Mouse (Mus musculus) MEL (cell line): Measurements from ENCODE around the gene Prpf38b. TPM values are rescaled to one million over a fixed set of nuclear protein-coding genes. Genes with fewer than 3 reads are reported as not detected.

Experiments
- DNase-seq: peaks from one replicate; pipeline ENCODE4 v3.0.0; 2011; ENCODE audit warnings: low read depth, low spot score
- H3K27ac ChIP-seq: 2 replicates; pipeline ENCODE4 v1.5.1; 2012; ENCODE audit warnings: low read depth, mild to moderate bottlenecking, control low read depth, low read length, moderate library complexity; ENCODE audit not compliant: control insufficient read depth
- H3K27me3 ChIP-seq, 2 experiments: fragments of 150-350 bp in 1 of 2; sonication (generic) in 1 of 2; 2 replicates each; pipeline ENCODE4 v1.6.1; 2012; ENCODE audit warnings: low read length in 2 of 2, mild to moderate bottlenecking in 2 of 2, improper control_type of control experiment in 1 of 2, moderate library complexity in 1 of 2; ENCODE audit not compliant: insufficient read depth in 2 of 2, control insufficient read depth in 1 of 2
- H3K36me3 ChIP-seq, 2 experiments: 2 replicates each; pipeline ENCODE4 v1.6.1; 2012 to 2014; ENCODE audit warnings: low read length in 2 of 2, improper control_type of control experiment in 1 of 2, inconsistent platforms in 1 of 2, mild to moderate bottlenecking in 1 of 2; ENCODE audit not compliant: insufficient read depth in 2 of 2, control insufficient read depth in 1 of 2
- H3K4me1 ChIP-seq, 2 experiments: fragments of 150-350 bp in 1 of 2; sonication (generic) in 1 of 2; 2 replicates each; pipeline ENCODE4 v1.6.1; 2012; ENCODE audit warnings: low read length in 2 of 2, improper control_type of control experiment in 1 of 2, mild to moderate bottlenecking in 1 of 2; ENCODE audit not compliant: insufficient read depth in 2 of 2, control insufficient read depth in 1 of 2
- H3K4me3 ChIP-seq, 2 experiments: fragments of 150-350 bp in 1 of 2; sonication (generic) in 1 of 2; 2 replicates each; pipeline ENCODE4 v1.5.1; 2012; ENCODE audit warnings: low read depth in 2 of 2, low read length in 2 of 2, mild to moderate bottlenecking in 2 of 2, moderate library complexity in 2 of 2, control low read depth in 1 of 2, improper control_type of control experiment in 1 of 2; ENCODE audit not compliant: control insufficient read depth in 1 of 2, insufficient read depth in 1 of 2
- H3K79me2 ChIP-seq: 2 replicates; pipeline ENCODE4 v1.6.1; 2012; ENCODE audit warnings: mild to moderate bottlenecking, low read length, moderate library complexity; ENCODE audit not compliant: control insufficient read depth, poor library complexity, insufficient read depth
- H3K9ac ChIP-seq: 2 replicates; pipeline ENCODE4 v1.6.1; 2012; ENCODE audit warnings: low read depth, mild to moderate bottlenecking, control low read depth, low read length, moderate library complexity; ENCODE audit not compliant: control insufficient read depth, poor library complexity, severe bottlenecking
- H3K9me3 ChIP-seq: fragments of 150-350 bp; sonication (generic); replicated peaks from 2 replicates; pipeline ENCODE4 v1.6.1; 2012; ENCODE audit warnings: mild to moderate bottlenecking, low read length, improper control_type of control experiment, moderate library complexity; ENCODE audit not compliant: insufficient read depth
- CHD1 ChIP-seq: IDR thresholded peaks from 2 replicates; pipeline ENCODE4 v1.6.1; 2012; ENCODE audit warnings: low read depth, mild to moderate bottlenecking, inconsistent platforms, low read length, improper control_type of control experiment
- CHD2 ChIP-seq: IDR thresholded peaks from 2 replicates; pipeline ENCODE4 v1.6.1; 2011; ENCODE audit warnings: low read length, improper control_type of control experiment
- CTCF ChIP-seq, 3 experiments: IDR thresholded peaks in 2 of 3; conservative IDR thresholded peaks in 1 of 3; 2 replicates each; pipeline ENCODE4 v1.5.1; 2011 to 2012; ENCODE audit warnings: low read length in 3 of 3, low read depth in 2 of 3, mild to moderate bottlenecking in 2 of 3, improper control_type of control experiment in 1 of 3, inconsistent platforms in 1 of 3, mixed read lengths in 1 of 3, moderate library complexity in 1 of 3; ENCODE audit not compliant: control insufficient read depth in 1 of 3, insufficient read depth in 1 of 3, poor library complexity in 1 of 3, severe bottlenecking in 1 of 3
- ELF1 ChIP-seq: IDR thresholded peaks from 2 replicates; pipeline ENCODE4 v1.6.1; 2014; ENCODE audit warnings: low read depth, mild to moderate bottlenecking, inconsistent platforms, low read length, improper control_type of control experiment, moderate library complexity
- ETS1 ChIP-seq: IDR thresholded peaks from 2 replicates; pipeline ENCODE4 v1.6.1; 2012; ENCODE audit warnings: low read depth, mild to moderate bottlenecking, inconsistent platforms, low read length, improper control_type of control experiment, moderate library complexity
- HCFC1 ChIP-seq: IDR thresholded peaks from 2 replicates; pipeline ENCODE4 v1.6.1; 2012; ENCODE audit warnings: low read depth, mild to moderate bottlenecking, inconsistent platforms, low read length, improper control_type of control experiment, moderate library complexity
- JUND ChIP-seq: IDR thresholded peaks from 2 replicates; pipeline ENCODE4 v1.6.1; 2011; ENCODE audit warnings: low read depth, mild to moderate bottlenecking, improper control_type of control experiment, low read length
- MAX ChIP-seq: IDR thresholded peaks from 2 replicates; pipeline ENCODE4 v1.6.1; 2011; ENCODE audit warnings: low read length, improper control_type of control experiment
- MAZ ChIP-seq: IDR thresholded peaks from 2 replicates; pipeline ENCODE4 v1.6.1; 2012; ENCODE audit warnings: low read depth, mild to moderate bottlenecking, inconsistent platforms, low read length, improper control_type of control experiment
- MEF2A ChIP-seq: IDR thresholded peaks from 2 replicates; pipeline ENCODE4 v1.6.1; 2014; ENCODE audit warnings: low read depth, mild to moderate bottlenecking, inconsistent platforms, low read length, improper control_type of control experiment; ENCODE audit not compliant: poor library complexity, insufficient replicate concordance, severe bottlenecking; ENCODE audit errors: extremely low read depth
- MYB ChIP-seq: IDR thresholded peaks from 2 replicates; pipeline ENCODE4 v1.6.1; 2011; ENCODE audit warnings: mild to moderate bottlenecking, low read depth, low read length, improper control_type of control experiment
- MYC ChIP-seq: IDR thresholded peaks from 2 replicates; pipeline ENCODE4 v1.6.1; 2011; ENCODE audit warnings: low read depth, mild to moderate bottlenecking, low read length, improper control_type of control experiment, moderate library complexity
- NELFE ChIP-seq: IDR thresholded peaks from 2 replicates; pipeline ENCODE4 v1.6.1; 2011; ENCODE audit warnings: low read depth, low read length, improper control_type of control experiment
- SIN3A ChIP-seq: IDR thresholded peaks from 2 replicates; pipeline ENCODE4 v1.6.1; 2012; ENCODE audit warnings: low read length, improper control_type of control experiment, inconsistent platforms
- UBTF ChIP-seq: IDR thresholded peaks from 2 replicates; pipeline ENCODE4 v1.6.1; 2012; ENCODE audit warnings: low read depth, mild to moderate bottlenecking, inconsistent platforms, low read length, improper control_type of control experiment, moderate library complexity, borderline replicate concordance; ENCODE audit not compliant: insufficient read depth
- polyA plus RNA-seq, 2 experiments: library from polyadenylated mRNA; stranded (reverse) in 1 of 2; unstranded in 1 of 2; fragments of >175 nt in 1 of 2; fragments of >200 nt in 1 of 2; gene quantifications; 2 replicates each; pipeline versions ENCODE4 v1.2.1 to v1.2.4; 2012; ENCODE audit warnings: low replicate concordance in 2 of 2, low read depth in 1 of 2; ENCODE audit not compliant: insufficient read length in 2 of 2, insufficient read depth in 1 of 2, missing spikeins in 1 of 2
- total RNA-seq: library from RNA; depleted of rRNA; stranded (reverse); fragments of 300-350 nt; gene quantifications from 2 replicates; pipeline ENCODE4 v1.2.3, GENCODE M21; 2012

Gene Prpf38b
- total and polyA plus RNA-seq, 3 experiments = 43.0 to 138 (median 128) TPM

DNA sequence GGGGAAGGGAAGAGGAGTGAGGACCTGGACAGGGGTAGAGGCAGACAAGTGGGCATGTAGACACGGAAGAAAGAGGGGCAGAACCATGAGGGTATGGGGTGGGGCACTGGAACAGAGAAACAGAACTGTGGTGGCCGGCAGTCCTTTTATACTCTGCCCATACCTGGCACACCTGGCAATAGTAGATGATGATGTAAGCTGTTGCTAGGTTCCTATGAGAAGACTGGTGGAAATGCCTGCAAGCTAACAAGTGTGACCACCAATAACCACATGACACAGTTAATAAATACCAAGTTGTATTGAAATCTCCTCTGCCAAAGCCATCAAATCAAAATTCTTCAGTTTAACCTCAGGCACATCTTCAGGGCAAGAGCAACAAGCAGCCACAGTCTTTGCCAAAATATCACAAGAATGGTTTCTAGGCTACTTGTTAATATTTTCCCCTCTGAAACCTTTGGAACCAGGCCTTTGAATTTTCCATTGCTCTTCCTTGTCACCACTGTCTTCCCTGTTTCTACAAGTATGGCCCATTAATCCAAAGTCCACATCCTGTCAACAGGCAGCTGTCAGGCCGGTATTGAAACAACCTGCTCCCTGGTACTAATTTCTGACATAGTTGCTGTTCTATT is 9.0 kb upstream of the Prpf38b start:
- Histone ChIP-seq H3K4me3 (no peak overlapping the region), H3K9ac (no peak overlapping the region), H3K79me2 (no peaks in the 10 kb centered on the region), H3K9me3 (no peaks in the 10 kb centered on the region), H3K27ac (no peak overlapping the region), H3K4me1 (peaks cover 0 to 21% of the 10 kb centered on the region in 2 experiments; a peak in 3 of 4 replicates), H3K36me3 (peaks cover 0 to 9% of the 10 kb centered on the region in 2 experiments; a peak in 2 of 4 replicates), H3K27me3 (no peaks in the 10 kb centered on the region)
- DNase-seq = no peak
- no peak for TF ChIP-seq SIN3A

DNA sequence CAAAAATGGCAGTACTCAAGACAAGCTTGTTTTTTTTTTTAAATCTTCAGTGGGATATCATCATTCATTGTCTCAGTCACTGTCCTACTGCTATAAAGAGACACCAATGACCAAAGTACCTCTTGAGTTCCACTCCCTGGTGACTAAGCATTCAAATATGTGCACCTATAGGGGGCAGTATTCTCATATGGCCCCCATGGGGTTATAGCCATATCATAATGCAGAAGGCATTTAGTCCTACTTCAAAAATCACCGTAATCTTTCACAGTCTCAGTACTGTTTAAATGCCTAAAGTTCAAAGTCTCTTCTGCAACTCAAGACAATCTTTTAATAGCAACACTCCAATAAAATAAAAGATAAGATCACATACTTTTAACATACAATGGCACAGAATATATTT is 7.3 kb upstream of the Prpf38b start:
- no peaks in the 10 kb centered on the region for H3K79me2 ChIP-seq
- peaks cover 0 to 21% of the 10 kb centered on the region in 2 experiments; a peak in 3 of 4 replicates for H3K4me1 ChIP-seq

DNA sequence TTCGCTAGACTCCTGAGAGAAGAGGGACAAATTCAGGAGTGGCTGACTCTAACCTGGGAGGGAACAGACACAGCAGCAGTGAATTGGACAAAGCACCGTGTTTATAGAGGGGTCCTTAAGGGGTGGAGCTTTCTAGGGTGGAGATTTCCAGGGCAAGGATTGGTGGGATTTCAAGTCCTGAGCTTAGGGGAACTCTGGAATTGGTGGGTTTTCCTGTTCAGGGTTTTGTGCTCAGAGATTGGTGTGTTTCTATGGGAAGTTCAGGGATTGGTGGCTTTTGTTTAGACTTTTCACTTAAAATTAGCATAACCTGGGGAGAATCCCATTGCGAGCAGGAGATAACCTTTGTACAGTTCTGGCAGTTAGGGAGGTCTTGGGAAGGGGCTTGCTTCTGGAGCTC is 6.5 kb upstream of the Prpf38b start:
- Histone ChIP-seq H3K9ac (no peak overlapping the region), H3K4me1 (peaks cover 0 to 21% of the 10 kb centered on the region in 2 experiments; a peak in 3 of 4 replicates), H3K27me3 (no peaks in the 10 kb centered on the region)

More for the DNA sequence above, 7.3 kb upstream of the Prpf38b start:
- H3K9me3 ChIP-seq = no peaks in the 10 kb centered on the region
- H3K9ac ChIP-seq = no peak overlapping the region
- TF ChIP-seq CTCF (IDR thresholded peaks at IDR 0.05 in 2 of 3, conservative IDR thresholded peaks at IDR 0.05 in 1 of 3; ENCODE audit: control insufficient read depth in 1 of 3, insufficient read depth in 1 of 3, low read depth in 2 of 3, low read length in 3 of 3, poor library complexity in 1 of 3, severe bottlenecking in 1 of 3) = peak in 1 of 3 experiments; percentile 31; a peak in 2 of 6 replicates
- no peak for TF ChIP-seq ELF1
- no peak overlapping the region for H3K4me3 ChIP-seq
- no peak overlapping the region for H3K27ac ChIP-seq
- H3K36me3 ChIP-seq = peaks cover 0 to 9% of the 10 kb centered on the region in 2 experiments; a peak in 2 of 4 replicates
- DNase-seq = no peak
- H3K27me3 ChIP-seq = no peaks in the 10 kb centered on the region

More for the DNA sequence above, 6.5 kb upstream of the Prpf38b start:
- Histone ChIP-seq H3K4me3 (no peak overlapping the region), H3K9me3 (no peaks in the 10 kb centered on the region), H3K27ac (no peak overlapping the region), H3K79me2 (no peaks in the 10 kb centered on the region), H3K36me3 (peaks cover 0 to 9% of the 10 kb centered on the region in 2 experiments; a peak in 2 of 4 replicates)
- TF ChIP-seq CHD2 (no peak), SIN3A (no peak), JUND (no peak), CHD1 (no peak), ETS1 (no peak), MEF2A (no peak), MAZ (no peak), UBTF (no peak), MYB (no peak), MYC (no peak), NELFE (no peak), MAX (no peak), HCFC1 (no peak)
- no peak for DNase-seq
